Mouse (Mus musculus): Measurements from ENCODE around the gene Gprin1.

The Gprin1 gene

DNA sequence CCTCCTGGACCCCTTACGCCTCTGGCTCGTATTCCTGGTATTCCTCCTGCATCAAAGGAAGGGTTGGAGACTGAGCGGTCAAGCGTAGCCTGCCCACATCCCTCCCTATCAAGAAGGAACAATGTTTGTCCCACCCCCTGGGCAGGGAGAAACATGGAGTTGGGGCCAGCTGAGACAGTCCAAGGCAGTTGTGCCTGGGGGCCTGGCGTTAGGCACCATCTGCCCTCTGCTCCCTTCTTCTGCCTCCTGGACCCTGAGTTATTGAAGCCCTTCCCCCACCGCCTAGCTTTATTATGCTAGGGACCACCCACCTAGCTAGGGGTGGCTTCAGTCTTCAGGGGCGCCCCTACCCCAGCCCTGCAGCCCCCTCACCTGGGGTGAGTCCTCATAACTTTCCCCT is 9.8 kb upstream of the Gprin1 start:
- no peak for DNase-seq

DNA sequence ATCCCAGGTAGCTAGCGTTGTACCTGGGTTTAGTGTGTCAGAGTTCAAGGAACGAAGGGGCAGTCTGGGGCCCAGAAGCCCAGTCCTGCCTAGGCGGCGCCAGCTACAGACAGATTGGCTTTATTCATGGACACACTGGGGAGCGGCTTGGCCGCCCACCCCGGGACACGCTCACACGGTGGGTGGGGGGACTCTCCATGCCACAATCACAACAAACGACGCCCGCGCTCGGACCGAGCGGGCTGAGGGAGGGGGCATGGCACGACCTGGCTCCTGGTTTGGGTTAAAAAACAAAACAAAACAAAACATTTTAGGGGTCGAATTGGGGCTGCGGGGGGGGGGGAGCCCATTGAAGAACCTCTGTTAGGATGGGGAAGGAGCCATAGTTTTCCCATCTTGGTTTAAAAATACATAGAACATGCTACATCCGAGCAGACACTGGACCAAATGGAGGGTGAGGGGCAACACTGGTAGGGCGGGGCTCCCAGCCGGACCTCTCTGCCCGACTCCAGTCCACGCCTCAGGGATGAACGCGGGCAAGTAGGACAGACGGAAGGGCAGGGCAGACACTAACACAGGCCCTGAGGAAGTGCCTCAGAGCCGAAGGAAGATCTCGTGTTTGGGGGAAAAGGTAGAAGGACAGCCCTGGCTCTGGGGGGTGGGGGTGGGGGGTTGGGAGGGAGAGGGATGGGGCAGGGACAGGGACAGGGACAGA is 9.2 kb upstream of the Gprin1 start:
- DNase-seq = no peak

DNA sequence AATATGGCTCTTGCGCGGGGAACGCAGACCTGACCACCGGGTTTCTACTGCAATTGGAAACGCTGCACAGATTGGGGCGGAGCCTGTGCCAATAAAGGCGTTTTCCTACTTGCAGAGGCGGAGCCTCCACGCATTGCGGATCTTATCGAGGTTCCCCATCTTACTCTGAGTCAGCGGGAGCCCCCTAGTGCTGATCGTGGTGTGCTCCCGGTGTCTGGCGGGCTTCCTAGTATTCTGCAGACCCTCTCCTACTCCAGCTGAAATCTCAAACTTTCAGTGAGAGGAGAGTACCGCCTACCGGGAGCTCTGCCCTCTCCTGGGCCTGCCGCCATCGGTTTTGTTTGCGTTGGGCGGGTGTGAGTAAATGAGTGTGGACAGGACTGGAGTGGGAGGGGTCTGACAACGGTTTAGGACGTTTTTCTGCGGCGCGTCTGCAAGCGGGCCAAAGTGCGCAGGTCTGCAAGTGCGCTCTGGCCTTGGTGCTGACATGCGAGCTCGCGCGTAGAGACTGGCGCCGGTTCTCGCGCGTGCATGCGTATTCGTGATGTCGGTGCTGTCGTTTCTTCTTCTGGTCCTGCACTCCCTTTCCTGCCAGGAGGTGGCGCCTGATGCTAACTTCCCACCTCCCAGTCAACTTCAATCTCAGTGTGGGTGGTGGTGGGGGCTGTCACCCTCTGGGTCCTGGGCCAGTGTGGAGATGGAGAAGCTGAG is 8.5 kb upstream of the Gprin1 start:
- peak; percentile 91 for DNase-seq

DNA sequence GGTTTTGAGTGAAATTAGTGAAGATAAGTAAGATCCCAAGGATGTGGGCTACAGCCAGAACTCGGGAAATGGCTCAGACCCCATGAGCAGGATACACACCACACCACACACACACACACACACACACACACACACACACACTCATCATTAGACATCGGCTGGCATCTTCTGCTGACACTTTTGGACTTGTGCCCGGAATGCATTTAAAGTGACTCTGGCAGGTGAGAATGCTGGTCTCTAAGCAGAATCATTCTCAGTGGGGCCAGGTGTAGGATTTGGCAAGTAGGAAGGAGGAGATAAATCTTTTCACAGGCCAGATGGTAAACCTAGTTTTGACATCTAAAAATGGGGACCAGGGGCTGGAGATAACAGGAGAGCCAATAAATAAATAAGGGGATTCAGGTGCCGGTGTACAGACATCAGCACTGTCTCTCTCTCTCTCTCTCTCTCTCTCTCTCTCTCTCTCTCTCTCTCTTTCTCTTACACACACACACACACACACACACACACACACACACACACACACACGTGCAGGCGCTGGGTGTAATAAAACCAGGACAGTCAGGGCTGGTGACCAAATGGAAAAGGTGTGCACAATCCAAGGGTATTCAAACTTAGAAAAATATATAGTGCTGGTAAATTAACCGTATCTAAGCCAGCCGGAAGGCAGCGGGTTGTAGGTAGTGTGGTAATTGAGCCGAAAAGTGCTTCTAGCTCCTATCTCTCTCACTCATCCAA is 7.6 kb upstream of the Gprin1 start:
- no peak for DNase-seq

DNA sequence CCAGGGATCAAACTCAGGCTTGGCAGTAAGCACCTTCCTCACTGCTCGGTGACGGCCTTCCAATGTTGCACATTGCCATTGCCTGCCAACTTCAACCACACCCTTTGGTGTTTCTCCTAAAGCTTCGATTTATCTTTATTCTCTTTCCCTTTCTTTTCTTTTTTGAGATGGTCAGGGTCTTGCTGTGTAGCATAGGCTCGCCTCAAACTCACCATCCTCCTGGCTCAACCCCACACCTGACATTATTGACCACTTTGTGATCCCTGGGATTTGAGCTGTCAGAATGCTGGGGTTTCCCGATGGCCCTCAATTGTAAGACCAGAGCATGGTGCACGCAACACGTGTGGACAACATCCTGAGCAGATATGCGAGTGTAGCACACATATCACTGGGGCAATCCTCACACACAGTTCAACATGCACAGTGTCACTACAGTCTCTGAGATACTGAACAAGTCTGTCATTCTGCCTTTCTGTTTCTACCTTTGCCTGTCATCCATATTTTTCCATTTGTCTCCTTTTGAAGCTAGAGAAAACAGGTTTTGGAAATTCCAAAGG is 6.6 kb upstream of the Gprin1 start:
- no peak for DNase-seq

DNA sequence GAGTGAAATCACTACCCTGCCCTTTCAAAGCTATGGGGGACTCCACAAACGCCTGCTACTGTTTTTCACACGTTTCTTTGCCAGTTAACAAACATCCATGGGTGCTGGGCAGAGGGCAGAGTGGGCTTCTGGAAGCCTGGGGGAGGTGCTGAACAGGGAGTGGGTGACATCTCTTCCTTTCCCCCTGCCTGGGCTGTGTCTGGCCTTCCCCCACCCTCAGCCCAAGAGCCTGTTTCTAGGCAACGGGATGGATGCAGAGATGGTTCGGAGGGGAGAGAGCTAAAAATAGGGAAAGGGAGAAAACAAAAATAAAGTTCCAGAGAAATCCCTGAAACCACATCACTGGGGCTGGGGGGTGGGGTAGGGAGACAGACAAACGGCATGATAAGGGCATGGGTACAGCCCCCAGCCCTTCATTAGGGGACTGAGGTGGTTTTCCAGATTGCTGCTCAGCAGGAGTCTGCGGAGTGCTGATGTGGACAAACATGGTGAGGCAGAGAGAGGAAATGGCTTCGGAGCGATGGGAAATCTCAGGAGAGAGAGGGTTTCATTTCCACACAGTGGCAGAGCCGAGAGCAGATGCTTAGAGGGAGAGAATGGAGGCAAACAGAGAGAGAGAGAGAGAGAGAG is 5.6 kb upstream of the Gprin1 start:
- DNase-seq = no peak

DNA sequence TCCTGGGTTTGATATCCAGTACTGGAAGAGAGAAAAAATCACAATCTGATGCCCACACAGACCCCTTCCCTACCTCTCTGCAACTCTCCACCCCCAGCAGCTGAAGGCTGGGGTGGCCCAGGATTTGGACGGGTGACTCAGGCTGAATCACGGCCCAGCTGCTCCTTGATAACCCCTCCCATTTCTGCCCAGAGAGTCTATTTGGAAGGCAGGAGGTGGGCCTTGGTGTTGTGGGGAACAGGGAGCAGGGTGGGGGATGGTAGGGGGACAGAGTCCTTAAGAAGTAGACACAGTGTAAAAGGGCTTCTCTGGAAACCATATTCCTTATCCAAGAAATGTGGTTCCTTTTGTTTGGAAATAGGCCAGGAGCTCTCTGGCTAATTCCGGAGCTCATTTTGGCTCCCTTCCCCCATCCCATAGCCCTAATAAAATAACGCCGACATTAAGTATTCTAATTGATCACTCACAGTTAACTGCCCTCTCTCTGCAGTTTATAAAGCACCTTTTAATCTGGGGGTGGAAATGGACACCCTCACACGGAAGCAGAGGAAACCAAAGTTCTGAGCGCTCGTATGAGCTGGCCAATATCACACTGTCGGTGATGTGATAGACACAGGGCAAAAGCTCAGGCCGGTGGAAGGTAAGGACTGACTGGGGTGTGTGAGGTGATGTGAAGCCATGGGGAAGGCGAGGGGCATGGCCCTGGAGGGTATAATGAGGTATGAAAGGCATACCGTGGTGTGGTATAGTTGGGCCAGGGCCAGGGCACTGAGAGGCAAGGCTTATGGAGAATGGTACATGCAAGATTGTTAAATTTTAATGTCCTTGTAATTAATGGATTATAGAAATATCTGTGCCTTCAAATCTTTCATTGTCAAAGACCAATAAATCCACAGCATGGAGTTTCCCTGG is 4.8 kb upstream of the Gprin1 start:
- no peak for DNase-seq

DNA sequence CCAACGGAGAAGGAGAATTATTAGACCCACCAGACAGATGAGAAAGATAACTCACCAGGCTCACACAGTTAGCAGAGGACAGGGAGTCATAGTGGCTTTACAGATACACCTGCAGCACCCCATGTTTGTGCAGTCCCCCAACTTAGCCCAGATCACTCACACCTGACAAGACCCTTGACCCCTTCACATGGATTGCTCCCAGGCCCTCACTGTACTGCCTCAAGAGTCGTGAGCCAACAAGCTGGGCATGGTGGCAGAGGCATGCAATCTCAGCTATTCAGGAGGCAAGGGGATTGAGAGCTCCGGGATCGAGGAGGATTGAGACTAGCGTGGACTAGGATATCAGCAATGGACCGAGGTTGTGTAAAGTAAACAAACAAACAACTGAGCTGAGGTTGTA is 4.1 kb upstream of the Gprin1 start:
- DNase-seq = no peak

DNA sequence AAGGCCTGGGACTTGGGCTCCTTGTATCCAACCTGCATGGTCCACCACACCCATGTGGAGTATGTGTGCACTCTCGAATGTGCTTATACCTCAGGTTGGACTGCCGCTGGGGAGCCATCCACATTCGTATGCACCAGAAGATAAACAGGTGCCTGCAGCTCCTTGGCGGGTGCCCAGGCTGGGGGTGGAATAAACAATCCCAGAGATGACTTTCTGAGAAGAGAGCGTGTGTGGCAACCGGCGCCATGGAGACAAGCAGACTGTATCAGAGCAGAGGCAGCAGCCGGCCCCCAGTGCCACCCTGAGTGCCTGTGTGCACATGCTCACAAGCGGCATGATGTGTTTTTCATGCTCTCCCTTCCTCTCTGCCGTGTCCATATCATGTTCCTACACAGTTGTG is 3.0 kb upstream of the Gprin1 start:
- no peak for DNase-seq

DNA sequence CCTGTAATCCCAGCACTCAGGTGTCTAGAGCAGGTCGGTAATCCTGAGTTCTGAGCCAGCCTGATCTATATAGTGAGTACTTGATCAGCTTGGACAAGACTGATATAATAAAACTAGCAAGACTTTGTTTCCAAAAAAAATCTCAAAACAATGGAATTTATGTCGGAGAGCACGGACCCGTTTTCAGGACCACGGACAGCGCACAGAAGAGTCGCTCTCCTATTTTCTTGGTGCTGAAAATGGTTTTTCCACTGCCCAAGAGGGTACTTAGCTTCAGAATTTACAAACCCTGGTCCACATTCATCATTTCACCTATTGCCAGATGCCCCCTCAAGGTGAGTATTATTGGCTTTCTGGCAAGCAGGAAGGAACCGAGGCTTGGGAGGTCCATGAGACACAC is 1.0 kb upstream of the Gprin1 start:
- peak; percentile 70 for DNase-seq

DNA sequence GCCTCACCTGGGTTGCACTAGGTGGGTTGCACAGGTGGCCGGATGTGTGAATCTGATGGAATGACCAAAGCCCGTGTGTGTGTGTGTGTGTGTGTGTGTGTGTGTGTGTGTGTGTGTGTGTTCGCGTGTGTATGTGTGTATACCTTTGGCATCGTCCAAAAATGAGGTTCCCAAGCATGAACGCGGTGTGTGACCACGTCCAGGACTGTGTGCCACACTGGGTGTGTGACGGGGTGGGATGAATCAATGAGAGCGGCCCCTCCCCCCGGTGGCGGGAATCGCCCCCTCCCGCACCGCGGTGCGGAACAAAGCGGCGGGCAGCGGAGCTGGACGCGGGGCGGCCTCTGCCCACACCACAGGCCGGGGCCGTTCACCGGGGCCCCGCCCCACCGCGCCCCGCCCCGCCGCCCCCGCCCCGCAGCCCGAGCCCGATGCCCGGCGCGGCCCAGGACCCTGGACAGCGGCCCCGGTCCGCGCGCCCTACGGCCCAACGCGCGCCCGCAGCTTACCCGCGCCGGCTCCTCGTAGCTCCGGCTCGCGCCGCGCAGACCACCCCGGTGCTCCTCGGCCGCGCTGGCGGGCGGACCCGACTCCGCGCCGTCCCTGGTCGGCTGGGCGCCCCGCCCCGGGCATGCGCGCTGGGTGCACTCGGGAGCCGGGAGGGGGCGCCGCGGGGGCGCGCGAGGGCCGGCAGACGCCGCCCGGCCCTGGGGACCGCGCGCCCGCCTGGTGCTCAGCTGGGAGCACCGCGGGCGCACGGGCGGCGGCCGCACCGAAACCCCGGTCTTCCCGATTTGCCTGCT is 412 bp downstream of the Gprin1 start:
- DNase-seq = peak; percentile 70

DNA sequence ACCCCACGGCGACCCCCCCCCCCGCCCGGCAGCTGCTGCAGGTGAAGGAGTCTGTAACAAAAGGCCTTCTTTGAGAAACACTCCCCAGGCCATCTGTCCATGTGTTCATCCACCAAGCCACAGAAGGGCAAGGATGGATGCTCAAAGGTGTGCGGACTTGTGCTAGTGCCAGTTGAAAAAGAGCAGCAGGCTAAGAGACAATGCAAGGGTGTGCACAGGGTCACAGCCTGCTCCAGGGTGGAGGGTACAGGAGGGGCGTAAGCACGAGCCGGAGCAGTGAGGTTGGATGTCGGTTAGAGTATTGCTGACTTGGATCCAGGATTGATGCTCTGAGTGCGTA is 983 bp downstream of the Gprin1 start:
- no peak for DNase-seq

DNA sequence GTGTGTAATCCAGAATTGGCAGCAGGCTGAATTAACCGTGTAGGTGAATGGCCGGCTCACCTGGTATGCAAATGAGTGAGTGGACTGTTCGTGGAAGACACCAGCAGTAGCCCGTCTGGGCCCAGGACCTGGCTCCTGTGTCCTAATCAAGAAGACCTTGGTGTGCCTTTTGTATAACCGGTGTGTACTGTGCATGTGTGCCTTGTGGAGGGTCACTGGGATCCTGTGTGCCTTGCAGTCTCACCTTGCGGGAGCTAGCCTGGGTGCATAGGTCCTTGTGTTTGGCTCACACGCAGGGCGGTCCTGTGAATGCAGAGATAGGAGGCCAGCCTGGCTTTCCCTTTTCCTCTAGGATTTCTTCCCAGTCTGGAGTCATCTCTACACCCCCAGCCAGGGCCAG is 1.5 kb downstream of the Gprin1 start:
- DNase-seq = no peak

DNA sequence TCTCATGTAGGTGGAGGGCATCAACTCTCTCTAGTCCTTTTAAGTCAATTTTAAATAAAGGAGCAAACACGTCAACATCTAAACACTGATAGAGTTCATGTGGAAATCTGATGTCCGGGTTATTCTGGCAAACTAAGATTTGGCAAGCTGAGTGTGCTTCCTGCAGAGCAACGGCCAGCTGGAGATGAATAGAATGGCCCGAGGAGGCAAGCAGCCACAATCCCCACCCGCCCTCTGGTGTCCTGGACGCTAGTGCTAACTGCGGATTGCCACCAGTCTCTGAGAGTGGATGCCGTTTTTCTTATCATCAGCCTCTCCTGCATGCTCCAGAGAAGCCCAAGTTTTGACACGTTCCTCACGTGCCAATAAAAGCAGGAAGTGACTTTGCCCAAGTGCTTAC is 2.8 kb downstream of the Gprin1 start:
- no peak for DNase-seq

DNA sequence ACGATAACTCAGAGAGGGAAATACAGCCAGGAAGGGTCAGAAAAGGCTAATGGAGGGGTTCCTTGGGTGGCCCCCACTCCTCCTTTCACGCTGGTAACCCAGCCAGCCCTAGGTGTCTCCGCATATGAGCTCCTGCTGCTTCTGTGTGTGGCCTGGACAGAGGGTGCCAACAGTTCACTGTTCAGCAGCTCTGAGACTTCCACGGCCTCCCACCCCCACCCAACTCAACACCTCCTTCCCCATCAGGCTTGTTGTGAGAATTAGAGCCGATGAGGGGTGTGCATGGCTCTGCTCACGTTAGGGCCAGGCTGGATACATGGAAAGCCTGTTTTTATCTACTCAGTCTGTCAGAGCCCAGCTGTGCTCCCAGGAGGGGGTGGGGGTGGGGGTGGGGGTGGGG is 3.6 kb downstream of the Gprin1 start:
- no peak for DNase-seq

DNA sequence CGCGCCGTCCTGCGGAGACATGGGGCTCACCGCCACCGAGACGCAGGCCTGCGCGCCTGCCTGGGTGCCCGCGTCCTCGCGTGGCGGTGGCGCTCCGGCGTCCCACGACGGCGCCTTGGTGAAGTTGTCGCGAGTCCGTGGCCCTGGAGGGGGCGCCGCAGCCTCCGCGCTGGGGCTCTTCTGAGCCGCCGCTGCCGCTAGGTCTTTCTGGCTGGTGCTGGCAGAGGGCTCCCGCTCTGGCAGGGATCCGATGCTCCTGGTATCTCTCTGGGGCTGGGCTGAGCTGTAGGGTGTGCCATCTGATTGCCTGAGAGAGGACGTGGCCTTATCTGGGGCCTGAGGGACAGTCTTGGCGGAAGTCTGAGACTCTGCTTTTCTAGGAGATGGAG is 11.5 kb downstream of the Gprin1 start:
- peak; percentile 12 for DNase-seq

DNA sequence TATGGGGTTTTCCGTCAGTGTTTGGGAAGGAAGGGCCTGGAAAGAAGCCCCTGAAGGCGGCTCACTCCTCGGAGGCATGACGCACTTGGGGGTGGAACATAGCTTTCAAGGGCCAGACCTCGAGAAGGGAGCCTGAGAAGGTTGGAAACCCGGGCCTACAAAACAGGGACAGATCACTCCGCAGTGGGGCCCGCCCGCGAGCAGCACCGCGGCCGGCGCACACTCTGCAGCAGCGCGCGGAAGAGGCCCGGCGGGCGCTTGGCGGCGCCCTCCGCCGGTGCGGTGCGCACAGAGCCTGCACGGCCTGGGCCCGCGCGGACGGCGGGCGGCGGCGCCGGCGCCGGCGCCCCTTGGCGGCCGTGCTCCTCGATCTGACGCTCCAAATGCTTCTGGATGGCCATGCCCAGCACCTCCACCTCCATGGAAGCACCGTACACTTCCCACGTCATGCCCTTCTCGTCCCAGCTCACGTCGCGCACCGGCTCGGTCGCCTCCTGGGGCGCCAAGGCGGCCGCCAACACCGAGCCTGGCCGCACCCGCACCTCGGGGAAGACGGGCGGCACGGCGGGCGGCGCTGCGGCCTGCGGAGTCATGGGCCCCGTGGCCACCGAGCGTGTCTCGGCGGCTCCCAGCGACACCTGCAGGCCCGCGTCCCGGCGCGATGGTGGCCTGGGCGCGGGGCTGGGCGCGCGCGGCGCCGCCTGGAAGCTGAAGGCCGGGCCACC is 12.0 kb downstream of the Gprin1 start:
- DNase-seq = peak; percentile 38

DNA sequence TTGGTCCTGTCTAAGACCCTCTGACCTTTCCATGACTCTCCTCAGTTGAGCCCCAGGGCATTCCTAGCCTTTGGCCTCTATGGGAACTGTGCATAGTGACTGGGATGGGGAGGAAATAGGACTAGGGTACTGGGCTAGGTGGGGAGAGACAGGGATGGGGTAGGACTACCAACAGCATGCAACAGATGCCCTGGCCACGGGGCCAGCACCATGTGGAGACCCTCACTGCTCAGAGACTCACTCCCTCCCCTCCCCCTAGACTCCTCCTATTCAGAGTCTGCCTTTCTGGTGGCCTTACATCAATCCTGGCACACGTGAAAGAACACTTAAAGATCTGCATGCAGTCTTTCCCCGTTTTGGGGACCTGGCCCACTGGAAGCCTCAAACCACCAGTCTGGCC is 12.7 kb downstream of the Gprin1 start:
- no peak for DNase-seq

DNA sequence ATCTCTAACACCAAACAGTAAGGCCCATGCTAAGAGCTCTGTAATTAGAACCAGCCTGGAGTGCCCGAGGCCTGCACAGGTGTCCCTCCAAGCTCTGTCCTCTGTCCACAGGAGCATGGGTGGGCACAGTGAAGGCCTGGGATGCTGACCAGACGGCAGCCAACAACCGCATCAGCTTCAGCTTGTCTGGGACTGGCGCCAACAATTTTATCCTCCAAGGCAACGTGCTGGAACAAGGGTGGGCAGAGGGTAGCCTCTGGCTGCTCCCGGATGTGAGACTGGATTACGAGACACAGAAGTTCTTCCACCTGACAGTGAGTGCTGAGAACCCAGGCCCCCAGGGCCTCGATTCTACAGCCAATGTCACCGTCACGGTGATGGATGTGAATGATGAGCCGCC is 23.5 kb downstream of the Gprin1 start:
- no peak for DNase-seq

DNA sequence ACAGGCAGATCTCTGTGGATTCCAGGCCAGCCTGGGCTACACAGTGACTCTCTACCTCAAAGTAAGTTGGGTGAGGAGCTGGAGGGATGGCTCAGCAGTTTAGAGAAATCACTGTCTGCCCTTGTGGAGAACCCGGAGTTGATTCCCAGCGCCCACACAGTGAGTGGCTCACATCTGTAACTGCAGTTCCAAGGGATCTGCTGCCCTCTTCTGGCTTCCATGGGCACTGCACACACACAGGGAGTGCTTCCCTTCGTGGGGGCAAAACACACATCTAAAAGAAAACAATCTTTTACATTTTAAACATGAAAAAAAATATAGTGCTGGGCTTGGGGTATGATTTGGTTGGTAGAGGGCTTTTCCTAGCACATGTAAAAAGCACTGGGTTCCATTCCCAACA is 26.5 kb downstream of the Gprin1 start:
- no peak for DNase-seq

DNA sequence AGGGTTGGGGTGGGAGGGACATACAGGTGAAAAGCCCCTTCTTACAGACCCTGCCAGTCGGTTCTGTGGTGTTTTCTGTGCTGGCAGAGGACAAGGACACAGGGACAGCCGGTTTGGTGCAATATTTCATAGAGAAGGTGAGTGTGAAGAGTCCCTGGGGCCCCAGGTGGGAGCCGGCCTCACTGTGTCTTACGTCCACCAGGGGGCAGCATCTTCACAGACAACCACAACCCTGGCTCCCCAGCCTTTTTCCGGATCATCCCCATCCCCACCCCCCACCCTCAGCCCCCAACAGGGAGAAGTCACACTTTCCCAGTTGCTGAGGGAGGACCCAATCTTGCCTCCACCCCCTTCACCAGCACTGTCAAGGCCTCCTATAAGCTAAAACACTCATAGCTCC is 32.8 kb downstream of the Gprin1 start:
- DNase-seq = peak; percentile 63

Measured in kidney, postnatal 10 days (tissue).